Mouse (Mus musculus): Measurements from ENCODE around the gene Ppp1r12b. TPM values are rescaled to one million over a fixed set of nuclear protein-coding genes. Genes with fewer than 3 reads are reported as not detected.

Ppp1r12b gene
- polyA plus RNA-seq, 1 experiment from 2014 or later = 18.0 TPM

DNA sequence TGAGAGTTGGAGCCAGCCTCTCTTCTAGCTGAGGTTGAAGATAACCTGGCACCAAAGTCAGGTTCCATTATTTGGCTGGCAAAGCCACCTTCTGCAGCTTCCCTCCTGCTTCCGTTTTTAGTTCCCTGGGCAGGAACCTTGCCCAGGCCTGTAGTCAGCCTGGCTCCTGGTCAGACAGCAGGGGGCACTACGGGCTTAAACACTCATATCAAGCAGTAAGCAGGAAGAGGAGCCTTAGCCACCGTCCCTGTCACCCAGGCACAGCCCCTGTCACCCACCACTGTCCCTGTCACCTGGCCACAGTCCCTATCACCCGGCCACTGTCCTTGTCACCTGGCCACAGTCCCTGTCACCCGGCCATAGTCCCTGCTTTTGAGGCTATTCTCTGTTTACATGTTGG lies 230.5 kb downstream of the Ppp1r12b start:
- Histone ChIP-seq H3K27ac (no peak overlapping the region), H3K9me3 (no peaks in the 10 kb centered on the region), H3K27me3 (replicated peaks) (no peaks in the 10 kb centered on the region), H3K36me3 (no peaks in the 10 kb centered on the region), H3K9ac (no peak overlapping the region), H3K4me3 (replicated peaks) (no peak overlapping the region), H3K4me1 (replicated peaks) (peaks cover 20% of the 10 kb centered on the region), H3K4me2 (replicated peaks) (no peak overlapping the region)
- 47% methylated on average over 5 of the region's 5 CpGs for WGBS
- ATAC-seq = no peak

GRCm38 (mm10) chr1:134722891-134723290 lies 232.9 kb downstream of the Ppp1r12b start:
- H3K9me3 ChIP-seq = no peaks in the 10 kb centered on the region
- no peak overlapping the region for H3K4me2 ChIP-seq (replicated peaks)
- peaks cover 10% of the 10 kb centered on the region for H3K4me1 ChIP-seq (replicated peaks)
- no peaks in the 10 kb centered on the region for H3K27me3 ChIP-seq (replicated peaks)
- no peak overlapping the region for H3K9ac ChIP-seq
- no peak for ATAC-seq
- H3K27ac ChIP-seq = no peak overlapping the region
- no peaks in the 10 kb centered on the region for H3K36me3 ChIP-seq
- WGBS = 91% methylated on average over 7 of the region's 7 CpGs
- H3K4me3 ChIP-seq (replicated peaks) = no peak overlapping the region

DNA sequence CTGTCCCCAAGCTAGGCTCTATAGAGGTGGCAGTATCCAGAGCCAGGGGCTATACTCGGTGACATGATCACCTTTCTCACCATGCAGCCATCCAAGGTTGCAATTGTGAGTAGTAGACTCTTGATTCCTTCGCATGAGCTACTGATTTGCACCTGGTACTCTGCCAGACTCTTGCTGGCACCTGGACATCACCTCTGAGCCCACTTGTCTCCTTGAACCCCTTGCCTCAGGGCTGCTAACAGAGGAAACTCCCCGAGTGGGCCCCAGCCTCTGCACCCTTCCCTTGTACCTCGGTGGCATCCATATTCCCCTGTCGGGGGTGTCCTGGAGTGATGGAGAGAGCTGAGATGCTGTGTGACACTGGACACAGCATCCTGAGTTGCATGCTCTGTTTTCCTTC lies 234.3 kb downstream of the Ppp1r12b start:
- Histone ChIP-seq H3K36me3 (no peaks in the 10 kb centered on the region), H3K9ac (no peak overlapping the region), H3K4me1 (replicated peaks) (no peaks in the 10 kb centered on the region), H3K4me2 (replicated peaks) (no peak overlapping the region), H3K27ac (no peak overlapping the region), H3K27me3 (replicated peaks) (no peaks in the 10 kb centered on the region), H3K9me3 (no peaks in the 10 kb centered on the region), H3K4me3 (replicated peaks) (no peak overlapping the region)
- 85% methylated on average over 5 of the region's 5 CpGs for WGBS
- ATAC-seq = no peak

- no peak overlapping the region for H3K4me2 ChIP-seq (replicated peaks)
- H3K36me3 ChIP-seq = no peaks in the 10 kb centered on the region
- H3K27me3 ChIP-seq (replicated peaks) = no peaks in the 10 kb centered on the region
- H3K4me1 ChIP-seq (replicated peaks) = no peaks in the 10 kb centered on the region
- H3K4me3 ChIP-seq (replicated peaks) = no peak overlapping the region
- no peak overlapping the region for H3K9ac ChIP-seq
- 70% methylated on average over 12 of the region's 12 CpGs for WGBS
- no peak for ATAC-seq
- no peak overlapping the region for H3K27ac ChIP-seq
- H3K9me3 ChIP-seq = no peaks in the 10 kb centered on the region
Observed at GRCm38 (mm10) chr1:134719718-134720304, 235.9 kb downstream of the Ppp1r12b start.

DNA sequence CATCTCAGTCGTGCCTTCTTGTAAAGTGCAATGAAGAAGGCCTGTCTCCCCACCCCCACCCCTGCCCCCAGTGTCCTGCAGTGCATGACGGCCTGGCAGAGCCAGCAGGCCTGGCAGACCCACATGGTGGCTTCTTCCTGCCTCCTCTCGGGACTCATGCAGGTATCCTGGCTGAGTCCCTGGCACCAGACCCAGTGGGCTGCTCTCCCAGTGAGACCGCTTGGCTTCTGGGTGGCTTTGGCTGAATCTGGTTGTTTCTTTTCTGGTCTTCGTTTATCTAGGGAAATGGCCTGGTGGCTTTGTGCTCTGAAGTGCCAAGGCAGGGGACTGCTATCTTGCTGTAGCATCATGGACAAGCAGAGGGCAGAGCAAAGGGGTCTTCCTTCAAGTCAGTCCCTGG lies 240.7 kb downstream of the Ppp1r12b start:
- H3K9me3 ChIP-seq = no peaks in the 10 kb centered on the region
- 69% methylated on average over 5 of the region's 5 CpGs for WGBS
- H3K4me2 ChIP-seq (replicated peaks) = no peak overlapping the region
- no peaks in the 10 kb centered on the region for H3K36me3 ChIP-seq
- H3K27ac ChIP-seq = no peak overlapping the region
- no peak overlapping the region for H3K4me3 ChIP-seq (replicated peaks)
- H3K4me1 ChIP-seq (replicated peaks) = 0 out of 2 replicates have a peak, but pooled peaks cover 3% of the 10 kb centered on the region
- H3K9ac ChIP-seq = no peak overlapping the region
- peaks cover 7% of the 10 kb centered on the region; the same call in 1 of the 2 replicates for H3K27me3 ChIP-seq (replicated peaks)
- ATAC-seq = no peak

GRCm38 (mm10) chr1:134714166-134714565 lies 241.6 kb downstream of the Ppp1r12b start:
- 72% methylated on average over 8 of the region's 8 CpGs for WGBS
- no peak overlapping the region for H3K9ac ChIP-seq
- no peak overlapping the region for H3K27ac ChIP-seq
- no peaks in the 10 kb centered on the region for H3K36me3 ChIP-seq
- peaks cover 15% of the 10 kb centered on the region for H3K27me3 ChIP-seq (replicated peaks)
- no peak for ATAC-seq
- no peak overlapping the region for H3K4me3 ChIP-seq (replicated peaks)
- H3K4me2 ChIP-seq (replicated peaks) = no peak overlapping the region
- H3K4me1 ChIP-seq (replicated peaks) = peaks cover 7% of the 10 kb centered on the region
- no peaks in the 10 kb centered on the region for H3K9me3 ChIP-seq

- no peak overlapping the region for H3K9ac ChIP-seq
- peaks cover 18% of the 10 kb centered on the region for H3K27me3 ChIP-seq (replicated peaks)
- H3K4me1 ChIP-seq (replicated peaks) = peaks cover 13% of the 10 kb centered on the region
- H3K4me3 ChIP-seq (replicated peaks) = no peak overlapping the region
- H3K27ac ChIP-seq = no peak overlapping the region
- WGBS = 34% methylated on average over 11 of the region's 11 CpGs
- H3K4me2 ChIP-seq (replicated peaks) = no peak overlapping the region
- no peaks in the 10 kb centered on the region for H3K9me3 ChIP-seq
- peak; percentile 39 for ATAC-seq
- no peaks in the 10 kb centered on the region for H3K36me3 ChIP-seq
Observed at GRCm38 (mm10) chr1:134713421-134713969, 242.2 kb downstream of the Ppp1r12b start.

GRCm38 (mm10) chr1:134712781-134713299 lies 242.9 kb downstream of the Ppp1r12b start:
- H3K9me3 ChIP-seq = no peaks in the 10 kb centered on the region
- WGBS = 81% methylated on average over 9 of the region's 9 CpGs
- H3K9ac ChIP-seq = no peak overlapping the region
- no peaks in the 10 kb centered on the region for H3K36me3 ChIP-seq
- H3K4me2 ChIP-seq (replicated peaks) = no peak overlapping the region
- no peak for ATAC-seq
- H3K4me1 ChIP-seq (replicated peaks) = peaks cover 17% of the 10 kb centered on the region
- H3K27ac ChIP-seq = no peak overlapping the region
- H3K27me3 ChIP-seq (replicated peaks) = peaks cover 18% of the 10 kb centered on the region
- no peak overlapping the region for H3K4me3 ChIP-seq (replicated peaks)

DNA sequence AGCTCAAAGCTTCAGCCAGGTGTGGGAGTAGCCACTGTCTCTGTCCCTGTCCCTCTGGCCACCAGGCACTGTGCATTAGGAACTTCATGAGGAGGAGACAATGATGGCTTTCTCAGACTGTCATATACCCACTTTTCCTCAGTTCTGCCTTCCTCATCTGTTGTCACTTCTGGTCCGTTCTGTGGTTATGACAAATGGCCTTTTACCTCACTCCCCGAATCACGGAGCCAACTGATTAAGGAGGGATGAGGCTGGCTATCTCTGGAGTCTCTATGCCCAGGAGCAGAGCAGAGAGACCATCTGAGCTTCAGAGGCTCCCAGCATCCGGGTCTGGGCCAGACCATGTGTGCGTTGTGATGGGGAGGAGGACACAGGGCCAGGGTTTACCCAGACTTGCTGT lies 244.1 kb downstream of the Ppp1r12b start:
- H3K9ac ChIP-seq = no peak overlapping the region
- 75% methylated on average over 5 of the region's 5 CpGs for WGBS
- peaks cover 20% of the 10 kb centered on the region for H3K27me3 ChIP-seq (replicated peaks)
- ATAC-seq = no peak
- H3K9me3 ChIP-seq = no peaks in the 10 kb centered on the region
- H3K36me3 ChIP-seq = no peaks in the 10 kb centered on the region
- H3K4me3 ChIP-seq (replicated peaks) = no peak overlapping the region
- peaks cover 17% of the 10 kb centered on the region for H3K4me1 ChIP-seq (replicated peaks)
- H3K27ac ChIP-seq = no peak overlapping the region
- H3K4me2 ChIP-seq (replicated peaks) = no peak overlapping the region

DNA sequence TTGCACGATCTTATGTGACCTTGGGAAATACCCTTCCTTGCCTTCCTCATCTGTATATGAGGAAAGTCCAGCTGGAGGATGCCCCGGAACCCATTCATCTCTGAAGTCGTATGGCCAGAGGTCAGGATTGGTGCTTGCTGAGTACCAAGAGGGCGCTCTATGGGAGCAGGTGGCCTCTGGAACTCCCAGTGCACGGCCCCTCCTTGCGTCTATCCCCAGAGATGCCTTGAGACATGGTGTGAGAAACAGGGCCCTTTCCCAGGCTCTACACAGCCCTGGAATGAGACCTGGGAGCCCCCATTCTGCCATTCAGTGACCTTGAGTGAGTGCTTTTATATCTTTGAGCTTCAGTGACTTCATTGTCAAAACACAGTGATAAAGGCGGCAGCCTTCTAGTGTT lies 244.7 kb downstream of the Ppp1r12b start:
- H3K36me3 ChIP-seq = no peaks in the 10 kb centered on the region
- H3K4me1 ChIP-seq (replicated peaks) = peaks cover 17% of the 10 kb centered on the region
- H3K4me3 ChIP-seq (replicated peaks) = no peak overlapping the region
- no peak overlapping the region for H3K9ac ChIP-seq
- 72% methylated on average over 7 of the region's 7 CpGs for WGBS
- no peak overlapping the region for H3K4me2 ChIP-seq (replicated peaks)
- H3K9me3 ChIP-seq = no peaks in the 10 kb centered on the region
- H3K27ac ChIP-seq = no peak overlapping the region
- peaks cover 22% of the 10 kb centered on the region for H3K27me3 ChIP-seq (replicated peaks)
- no peak for ATAC-seq

GRCm38 (mm10) chr1:134709411-134710306 lies 246.1 kb downstream of the Ppp1r12b start:
- Histone ChIP-seq H3K36me3 (no peaks in the 10 kb centered on the region), H3K9ac (peak overlapping the region; percentile 45), H3K4me1 (replicated peaks) (peaks cover 19% of the 10 kb centered on the region), H3K27ac (no peak overlapping the region), H3K4me2 (replicated peaks) (peak overlapping the region; percentile 99), H3K9me3 (no peaks in the 10 kb centered on the region), H3K27me3 (replicated peaks) (peaks cover 22% of the 10 kb centered on the region), H3K4me3 (replicated peaks) (peak overlapping the region; percentile 52)
- ATAC-seq = no peak
- 26% methylated on average over 26 of the region's 26 CpGs for WGBS

DNA sequence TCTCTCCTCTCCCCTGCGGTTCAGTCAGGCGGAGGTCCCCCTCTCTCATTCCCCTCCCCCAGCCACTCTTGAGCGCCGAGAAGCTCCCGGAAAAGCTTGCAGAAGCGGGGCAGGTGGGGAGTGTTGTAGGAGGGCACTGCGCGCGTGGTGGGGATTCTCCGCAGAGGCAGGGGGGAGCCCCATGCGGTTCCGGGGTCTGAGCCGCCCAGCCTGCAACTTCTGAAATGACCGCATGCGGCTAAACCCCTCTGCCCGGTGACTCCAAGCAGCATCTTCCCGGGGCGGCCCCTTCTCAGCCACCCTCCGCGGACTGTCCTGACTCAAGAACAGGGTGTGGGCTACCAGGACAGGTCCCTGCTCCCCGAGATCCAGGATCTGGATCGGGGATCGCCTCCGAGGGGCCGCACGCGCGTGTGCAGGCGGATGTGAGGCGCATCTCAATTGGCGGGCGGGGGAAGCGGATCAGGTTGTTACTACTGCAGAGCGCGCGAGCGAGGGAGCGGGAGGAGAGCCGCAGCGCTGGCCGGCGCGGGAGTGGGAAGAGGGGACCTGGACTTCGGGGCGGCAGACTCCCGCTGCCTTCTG lies 246.8 kb downstream of the Ppp1r12b start:
- WGBS = under 1% methylated on average over 46 of the region's 46 CpGs

More for the DNA sequence above, 246.8 kb downstream of the Ppp1r12b start:
- peak overlapping the region; percentile 45 for H3K9ac ChIP-seq
- H3K27me3 ChIP-seq (replicated peaks) = peaks cover 22% of the 10 kb centered on the region
- no peak overlapping the region for H3K27ac ChIP-seq
- no peaks in the 10 kb centered on the region for H3K9me3 ChIP-seq
- no peaks in the 10 kb centered on the region for H3K36me3 ChIP-seq
- peak overlapping the region; percentile 99 for H3K4me2 ChIP-seq (replicated peaks)
- peaks cover 21% of the 10 kb centered on the region for H3K4me1 ChIP-seq (replicated peaks)
- peak overlapping the region; percentile 52 for H3K4me3 ChIP-seq (replicated peaks)
- ATAC-seq = peak; percentile 54
